Mouse (Mus musculus): ENCODE measurements around the gene Gbx2. TPM values are rescaled to one million over a fixed set of nuclear protein-coding genes. Genes with fewer than 3 reads are reported as not detected.
A peak's percentile ranks its signal among the peaks of the same experiment; 100 is the strongest.

Gene Gbx2
- polyA plus RNA-seq (2016; fragmentation: Nextera tagmentation; extraction: Ambion mirVana): 27.2 and 41.2 TPM in 2 replicates

DNA sequence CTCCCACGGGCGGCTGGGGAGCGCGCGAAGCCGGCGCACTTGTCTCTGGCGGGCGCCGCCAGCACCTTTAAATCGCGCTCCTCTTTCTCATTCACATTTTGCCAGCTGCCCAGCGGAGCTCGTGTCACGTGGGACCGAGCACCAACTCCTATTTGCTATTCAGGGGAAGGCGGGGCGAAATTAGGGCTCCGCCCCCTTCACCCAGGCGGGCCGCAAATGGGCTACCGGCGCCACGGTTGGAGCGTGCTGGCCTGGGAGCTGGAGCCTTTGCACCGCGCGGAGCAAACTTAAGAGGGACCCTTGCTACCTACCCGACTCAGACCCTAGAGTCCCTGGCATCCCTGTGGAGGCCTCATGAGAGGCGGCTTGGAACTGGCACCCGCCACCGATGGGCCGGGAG is at the start of gene Gbx2:
Gene Gbx2, minus strand, starts transcription at position 60 of the 400 bp plus-strand sequence.
- DNase-seq (ENCODE audit: low spot score): peak; percentile 91
- peaks cover 99% of the 10 kb centered on the region for H3K27me3 ChIP-seq (ENCODE audit: insufficient read depth, poor library complexity, severe bottlenecking)
- H3K4me1 ChIP-seq (replicated peaks): peaks cover 98% of the 10 kb centered on the region
- no peaks in the 10 kb centered on the region for H3K36me3 ChIP-seq
- H3K4me3 ChIP-seq: peak within 1 kb of the TSS; percentile 77
- H3K27ac ChIP-seq: peak within 1 kb of the TSS; percentile 92
- WGBS: under 1% methylated on average over 33 of the region's 33 CpGs
- H3K9me3 ChIP-seq: no peaks in the 10 kb centered on the region

DNA sequence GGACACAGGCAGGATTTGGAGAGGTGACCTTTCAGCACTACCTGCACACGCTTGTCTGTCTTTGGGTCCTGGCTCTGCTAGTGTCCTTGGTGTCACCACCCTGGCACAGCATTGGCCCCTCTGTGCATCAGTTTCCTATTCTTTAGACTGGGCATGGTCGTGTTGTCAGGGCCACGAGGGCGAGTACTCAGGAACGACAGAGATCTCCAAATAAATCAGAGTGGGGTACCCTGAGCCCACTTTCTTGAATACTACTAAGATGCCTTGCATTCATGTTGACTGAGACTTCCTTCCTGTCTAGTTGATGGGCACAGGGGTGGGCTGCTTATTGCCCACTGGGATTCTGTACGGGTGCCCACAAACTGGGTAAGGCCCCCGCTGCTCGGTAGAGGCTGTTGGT is 46.3 kb upstream of the Gbx2 start:
- H3K9me3 ChIP-seq: no peaks in the 10 kb centered on the region
- WGBS: 93% methylated on average over 8 of the region's 8 CpGs
- DNase-seq (ENCODE audit: low spot score): no peak
- peaks cover 2% of the 10 kb centered on the region for H3K27me3 ChIP-seq (ENCODE audit: insufficient read depth, poor library complexity, severe bottlenecking)
- H3K36me3 ChIP-seq: no peaks in the 10 kb centered on the region
- H3K4me1 ChIP-seq (replicated peaks): peaks cover 8% of the 10 kb centered on the region
- H3K4me3 ChIP-seq: no peak overlapping the region
- no peak overlapping the region for H3K27ac ChIP-seq

DNA sequence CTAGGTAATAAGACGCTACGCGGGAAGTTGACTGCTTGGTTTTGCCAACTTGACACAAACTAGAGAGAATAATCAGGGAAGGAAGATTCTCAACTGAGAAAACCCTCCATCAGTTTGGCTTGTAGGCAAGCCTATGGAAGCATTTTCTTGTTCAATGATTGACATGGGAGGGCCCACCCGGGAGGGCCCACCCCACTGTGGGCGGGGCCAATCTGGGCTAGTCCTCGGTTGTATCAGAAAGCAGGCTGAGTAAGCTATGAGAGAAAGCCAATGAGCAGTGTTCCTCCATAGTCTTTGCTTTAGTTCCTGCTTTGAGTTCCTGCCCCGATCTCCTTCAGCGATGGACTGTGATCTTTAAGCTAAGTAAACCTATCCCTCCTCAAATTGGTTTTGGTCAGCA is 45.4 kb upstream of the Gbx2 start:
- Histone ChIP-seq H3K9me3 (no peaks in the 10 kb centered on the region), H3K4me3 (no peak overlapping the region), H3K4me1 (replicated peaks) (peaks cover 8% of the 10 kb centered on the region), H3K27me3 (ENCODE audit: insufficient read depth, poor library complexity, severe bottlenecking) (peaks cover 10% of the 10 kb centered on the region), H3K27ac (no peak overlapping the region), H3K36me3 (no peaks in the 10 kb centered on the region)
- 81% methylated on average over 8 of the region's 8 CpGs for WGBS
- DNase-seq (ENCODE audit: low spot score): no peak

- Histone ChIP-seq H3K36me3 (no peaks in the 10 kb centered on the region), H3K4me1 (replicated peaks) (peaks cover 8% of the 10 kb centered on the region), H3K27me3 (ENCODE audit: insufficient read depth, poor library complexity, severe bottlenecking) (peaks cover 29% of the 10 kb centered on the region), H3K4me3 (no peak overlapping the region), H3K27ac (no peak overlapping the region), H3K9me3 (no peaks in the 10 kb centered on the region)
- no peak for DNase-seq (ENCODE audit: low spot score)
- 76% methylated on average over 8 of the region's 8 CpGs for WGBS
These were observed 43.6 kb upstream of the Gbx2 start for GRCm38 (mm10) chr1:89974541-89974940.

GRCm38 (mm10) chr1:89971848-89972247 is 40.9 kb upstream of the Gbx2 start:
- 66% methylated on average over 8 of the region's 8 CpGs for WGBS
- H3K4me3 ChIP-seq: no peak overlapping the region
- H3K36me3 ChIP-seq: no peaks in the 10 kb centered on the region
- no peak overlapping the region for H3K27ac ChIP-seq
- H3K9me3 ChIP-seq: no peaks in the 10 kb centered on the region
- no peak for DNase-seq (ENCODE audit: low spot score)
- peaks cover 56% of the 10 kb centered on the region for H3K27me3 ChIP-seq (ENCODE audit: insufficient read depth, poor library complexity, severe bottlenecking)
- peaks cover 27% of the 10 kb centered on the region for H3K4me1 ChIP-seq (replicated peaks)

- H3K9me3 ChIP-seq: no peaks in the 10 kb centered on the region
- WGBS: 93% methylated on average over 4 of the region's 4 CpGs
- no peak for DNase-seq (ENCODE audit: low spot score)
- no peaks in the 10 kb centered on the region for H3K36me3 ChIP-seq
- no peak overlapping the region for H3K27ac ChIP-seq
- peaks cover 30% of the 10 kb centered on the region for H3K4me1 ChIP-seq (replicated peaks)
- no peak overlapping the region for H3K4me3 ChIP-seq
- H3K27me3 ChIP-seq (ENCODE audit: insufficient read depth, poor library complexity, severe bottlenecking): peaks cover 75% of the 10 kb centered on the region
These were observed 38.7 kb upstream of the Gbx2 start for GRCm38 (mm10) chr1:89969714-89970110.

DNA sequence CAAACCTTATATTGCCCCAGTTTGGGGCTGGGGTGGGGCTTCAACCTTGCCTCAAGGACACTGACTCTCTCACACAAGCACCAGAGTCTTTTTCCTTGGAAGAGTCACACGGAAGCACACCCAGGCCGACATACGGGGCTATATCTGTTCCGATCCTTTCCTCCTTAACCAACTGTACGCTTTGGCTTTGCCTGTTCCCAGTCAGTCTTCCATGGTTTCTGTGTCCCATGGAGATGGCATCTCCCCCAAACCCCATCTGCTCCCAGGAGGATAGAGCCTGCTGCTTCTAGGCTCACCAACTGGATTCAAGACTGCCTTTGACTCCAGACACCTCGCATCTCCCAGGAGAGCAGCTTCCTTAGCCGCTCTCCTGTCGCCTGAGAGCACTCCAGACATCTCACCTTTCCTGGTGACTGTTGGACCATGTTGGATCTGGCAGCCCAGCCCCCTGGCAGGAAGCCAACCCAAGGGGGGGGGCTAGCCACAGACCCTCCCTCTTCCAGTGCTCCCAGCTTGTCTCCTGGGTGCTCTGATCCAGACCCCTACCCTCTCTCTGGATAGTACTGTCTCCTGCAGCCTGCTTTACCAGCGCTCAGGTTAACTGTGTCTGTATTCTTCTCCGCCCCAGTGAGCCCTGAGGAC is 38.2 kb upstream of the Gbx2 start:
- Histone ChIP-seq H3K27me3 (ENCODE audit: insufficient read depth, poor library complexity, severe bottlenecking) (peaks cover 80% of the 10 kb centered on the region), H3K36me3 (no peaks in the 10 kb centered on the region), H3K9me3 (no peaks in the 10 kb centered on the region), H3K4me3 (peak overlapping the region; percentile 65; the same call in 1 of the 2 replicates), H3K27ac (no peak overlapping the region), H3K4me1 (replicated peaks) (peaks cover 33% of the 10 kb centered on the region)
- 52% methylated on average over 10 of the region's 10 CpGs for WGBS
- DNase-seq (ENCODE audit: low spot score): no peak

DNA sequence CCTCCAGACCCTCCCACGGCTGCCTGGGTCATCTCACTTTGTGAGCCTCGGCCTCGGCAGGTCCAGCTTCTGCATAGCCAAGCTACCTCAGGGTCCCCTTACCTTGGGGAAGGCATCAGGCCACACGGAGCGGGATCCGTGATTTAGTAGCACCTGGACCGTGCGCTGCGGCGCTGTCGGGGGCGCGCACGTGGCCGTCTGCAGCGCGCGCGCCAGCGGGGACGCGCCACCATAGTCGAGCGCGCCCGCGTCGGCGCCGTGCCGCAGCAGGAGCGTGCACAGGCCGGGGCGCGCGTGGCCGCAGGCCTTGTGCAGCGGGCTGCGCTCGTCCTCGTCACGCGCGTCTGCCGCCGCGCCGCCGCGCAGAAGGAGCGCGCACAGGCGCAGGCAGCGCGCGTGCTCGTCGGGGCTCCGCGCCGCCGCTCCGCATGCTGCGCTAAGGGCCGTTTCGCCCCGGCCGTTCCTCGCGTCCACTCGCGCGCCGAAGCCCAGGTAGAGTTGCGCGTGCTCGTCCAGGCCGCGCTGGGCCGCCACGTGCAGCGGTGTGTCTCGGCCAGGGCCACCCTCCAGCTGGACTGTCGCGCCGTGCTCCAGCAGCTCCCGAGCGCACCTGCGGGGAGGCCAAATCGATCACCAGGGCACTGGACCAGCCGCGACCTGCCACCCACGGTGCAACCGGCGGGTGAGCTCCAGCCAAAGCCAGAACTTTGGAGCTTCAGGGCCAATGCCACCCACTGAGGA is 37.3 kb upstream of the Gbx2 start:
- WGBS: 3% methylated on average over 94 of the region's 95 CpGs
- H3K36me3 ChIP-seq: no peaks in the 10 kb centered on the region
- H3K27ac ChIP-seq: peak overlapping the region; percentile 75
- DNase-seq (ENCODE audit: low spot score): peak; percentile 40
- H3K27me3 ChIP-seq (ENCODE audit: insufficient read depth, poor library complexity, severe bottlenecking): peaks cover 89% of the 10 kb centered on the region
- no peaks in the 10 kb centered on the region for H3K9me3 ChIP-seq
- H3K4me1 ChIP-seq (replicated peaks): peaks cover 35% of the 10 kb centered on the region
- H3K4me3 ChIP-seq: peak overlapping the region; percentile 65

GRCm38 (mm10) chr1:89967585-89967984 is 36.6 kb upstream of the Gbx2 start:
- WGBS: 22% methylated on average over 9 of the region's 9 CpGs
- Histone ChIP-seq H3K4me1 (replicated peaks) (peaks cover 42% of the 10 kb centered on the region), H3K27ac (no peak overlapping the region), H3K36me3 (no peaks in the 10 kb centered on the region), H3K4me3 (peak overlapping the region; percentile 65), H3K9me3 (no peaks in the 10 kb centered on the region), H3K27me3 (ENCODE audit: insufficient read depth, poor library complexity, severe bottlenecking) (peaks cover 96% of the 10 kb centered on the region)
- DNase-seq (ENCODE audit: low spot score): no peak

- H3K27me3 ChIP-seq (ENCODE audit: insufficient read depth, poor library complexity, severe bottlenecking): peaks cover 92% of the 10 kb centered on the region
- peaks cover 56% of the 10 kb centered on the region for H3K4me1 ChIP-seq (replicated peaks)
- 50% methylated on average over 12 of the region's 12 CpGs for WGBS
- no peak overlapping the region for H3K4me3 ChIP-seq
- no peaks in the 10 kb centered on the region for H3K36me3 ChIP-seq
- H3K27ac ChIP-seq: no peak overlapping the region
- H3K9me3 ChIP-seq: no peaks in the 10 kb centered on the region
- no peak for DNase-seq (ENCODE audit: low spot score)
These were observed 33.4 kb upstream of the Gbx2 start for GRCm38 (mm10) chr1:89964426-89964825.

GRCm38 (mm10) chr1:89963296-89963695 is 32.3 kb upstream of the Gbx2 start:
- H3K27me3 ChIP-seq (ENCODE audit: insufficient read depth, poor library complexity, severe bottlenecking): peaks cover 86% of the 10 kb centered on the region
- 84% methylated on average over 2 of the region's 2 CpGs for WGBS
- no peak for DNase-seq (ENCODE audit: low spot score)

GRCm38 (mm10) chr1:89962092-89962491 is 31.1 kb upstream of the Gbx2 start:
- WGBS: 10% methylated on average over 13 of the region's 13 CpGs

More at GRCm38 (mm10) chr1:89963296-89963695, 32.3 kb upstream of the Gbx2 start:
- H3K9me3 ChIP-seq: no peaks in the 10 kb centered on the region
- H3K27ac ChIP-seq: no peak overlapping the region
- H3K4me3 ChIP-seq: no peak overlapping the region
- no peaks in the 10 kb centered on the region for H3K36me3 ChIP-seq
- peaks cover 46% of the 10 kb centered on the region for H3K4me1 ChIP-seq (replicated peaks)

GRCm38 (mm10) chr1:89959393-89959792 is 28.4 kb upstream of the Gbx2 start:
- Histone ChIP-seq H3K4me1 (replicated peaks) (peaks cover 31% of the 10 kb centered on the region), H3K27me3 (ENCODE audit: insufficient read depth, poor library complexity, severe bottlenecking) (peaks cover 49% of the 10 kb centered on the region), H3K4me3 (no peak overlapping the region), H3K36me3 (no peaks in the 10 kb centered on the region), H3K9me3 (no peaks in the 10 kb centered on the region), H3K27ac (no peak overlapping the region)
- 77% methylated on average over 4 of the region's 4 CpGs for WGBS
- no peak for DNase-seq (ENCODE audit: low spot score)

More at GRCm38 (mm10) chr1:89962092-89962491, 31.1 kb upstream of the Gbx2 start:
- H3K4me3 ChIP-seq: peak overlapping the region; percentile 34
- H3K4me1 ChIP-seq (replicated peaks): peaks cover 38% of the 10 kb centered on the region
- H3K27ac ChIP-seq: peak overlapping the region; percentile 17; the same call in 1 of the 2 replicates
- peaks cover 74% of the 10 kb centered on the region for H3K27me3 ChIP-seq (ENCODE audit: insufficient read depth, poor library complexity, severe bottlenecking)
- no peaks in the 10 kb centered on the region for H3K36me3 ChIP-seq
- no peaks in the 10 kb centered on the region for H3K9me3 ChIP-seq
- no peak for DNase-seq (ENCODE audit: low spot score)

Data from hindbrain, embryonic 10.5 days (tissue).